Mouse (Mus musculus): ENCODE results near the gene Ctnnb1. TPM values are rescaled to one million over a fixed set of nuclear protein-coding genes. Genes with fewer than 3 reads are reported as not detected.

Gene Ctnnb1
- 100 to 1,000 TPM; 190 to 200 TPM for total RNA-seq (2023)

GRCm38 (mm10) chr9:120929081-120929480 is at the start of gene Ctnnb1:
TSS of gene Ctnnb1 (plus strand) at chr9:120929216.

